Mouse (Mus musculus): ENCODE results near the gene Dap. TPM values are rescaled to one million over a fixed set of nuclear protein-coding genes. Genes with fewer than 3 reads are reported as not detected.

Dap gene
- total RNA-seq, 2 experiments from 2014 or later = 8.8 to 9.9 TPM

GRCm38 (mm10) chr15:31296882-31297776 is 73.0 kb downstream of the Dap start:
- intact Hi-C loops (cut with DNase I) = no loop called here
- no peak for DNase-seq

DNA sequence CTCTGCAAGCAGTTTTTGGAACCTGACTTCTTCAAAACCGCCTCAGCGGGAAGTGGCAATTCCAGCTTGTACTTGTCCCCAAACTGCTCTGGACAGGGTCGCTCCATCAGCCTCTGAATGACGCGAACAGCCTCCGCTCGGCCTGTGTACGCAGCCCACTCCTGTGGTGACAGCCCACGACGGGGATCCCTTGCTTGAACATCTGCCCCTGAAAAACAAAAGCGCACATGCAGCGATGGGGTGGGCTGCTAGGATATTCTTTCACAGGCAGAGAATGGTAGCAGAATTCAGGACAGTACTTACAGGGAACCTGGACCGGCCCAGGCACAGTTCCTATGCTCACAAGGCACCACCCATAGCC is 73.6 kb downstream of the Dap start:
- DNase-seq = no peak
- intact Hi-C loops (cut with DNase I) = no loop called here

- peak in 1 of 2 experiments; percentile 12 for DNase-seq
Observed at GRCm38 (mm10) chr15:31299258-31299917, 75.3 kb downstream of the Dap start.

GRCm38 (mm10) chr15:31302293-31302990 is 78.3 kb downstream of the Dap start:
- intact Hi-C loops (cut with DNase I) = no loop called here
- DNase-seq = no peak

More at GRCm38 (mm10) chr15:31299258-31299917, 75.3 kb downstream of the Dap start:
- intact Hi-C loops (cut with DNase I) = no loop called here

DNA sequence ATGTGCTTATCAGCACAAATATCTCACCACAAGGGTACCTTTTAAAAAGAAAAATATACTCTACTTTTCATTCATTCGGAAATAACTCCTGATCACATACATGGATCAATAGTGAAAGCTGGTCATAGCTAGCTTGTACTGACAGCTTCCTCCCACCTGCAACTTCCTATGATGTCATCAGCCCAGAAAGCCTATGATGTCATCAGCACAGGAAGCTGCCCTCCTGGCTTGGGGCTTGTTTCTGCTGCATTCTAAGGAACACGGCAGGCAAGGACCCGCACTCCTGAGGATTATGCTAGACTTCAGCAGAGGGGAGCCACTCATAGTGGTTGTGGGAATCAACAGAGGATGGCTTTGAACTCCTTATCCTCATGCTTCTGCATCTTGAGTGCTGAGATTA is 80.2 kb downstream of the Dap start:
- intact Hi-C loops (cut with DNase I) = no loop called here
- DNase-seq = no peak

GRCm38 (mm10) chr15:31305181-31305580 is 81.1 kb downstream of the Dap start:
- no peak for DNase-seq
- intact Hi-C loops (cut with DNase I) = no loop called here

GRCm38 (mm10) chr15:31306726-31307125 is 82.6 kb downstream of the Dap start:
- no peak for DNase-seq
- intact Hi-C loops (cut with DNase I) = no loop called here

- intact Hi-C loops (cut with DNase I) = no loop called here
- no peak for DNase-seq
Observed at GRCm38 (mm10) chr15:31309526-31309925, 85.4 kb downstream of the Dap start.

- DNase-seq = no peak
- intact Hi-C loops (cut with DNase I) = no loop called here
Observed at GRCm38 (mm10) chr15:31312001-31312400, 87.9 kb downstream of the Dap start.

DNA sequence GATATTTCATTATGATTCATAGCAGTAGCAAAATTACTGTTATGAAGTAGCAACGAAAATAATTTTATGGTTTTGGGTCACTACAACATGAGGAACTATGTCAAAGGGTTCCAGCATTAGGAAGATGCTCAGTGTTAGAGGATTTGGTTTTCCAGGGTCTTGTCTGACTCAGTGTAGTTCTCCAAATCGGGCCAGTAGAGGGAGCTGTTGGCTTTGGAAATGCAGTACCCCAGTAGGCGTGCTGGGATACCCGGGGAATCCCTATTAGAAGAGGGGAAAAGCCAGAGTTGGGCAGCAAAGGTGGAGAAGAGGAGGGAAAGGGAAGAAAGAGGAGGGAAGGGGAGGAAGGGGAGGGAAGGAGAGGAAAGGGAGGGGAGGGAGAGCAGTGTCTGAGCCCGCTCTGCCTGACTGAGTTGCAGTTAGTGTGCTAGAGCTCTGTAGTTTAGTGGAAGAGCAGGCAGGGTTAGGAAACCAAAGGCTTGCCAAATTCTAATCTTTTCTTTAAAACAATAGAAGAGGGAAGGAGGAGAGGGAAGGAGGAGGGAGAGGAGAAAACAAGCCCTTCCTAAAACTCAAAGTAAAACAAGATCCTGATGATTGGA is 91.6 kb downstream of the Dap start:
- peak; percentile 30 to 71 for DNase-seq
- intact Hi-C loops (cut with DNase I) = loop anchor here (1.0 to 5.0 kb wide), 3 partner anchors 105 to 272 kb away; no protein-coding TSS in a partner anchor

DNA sequence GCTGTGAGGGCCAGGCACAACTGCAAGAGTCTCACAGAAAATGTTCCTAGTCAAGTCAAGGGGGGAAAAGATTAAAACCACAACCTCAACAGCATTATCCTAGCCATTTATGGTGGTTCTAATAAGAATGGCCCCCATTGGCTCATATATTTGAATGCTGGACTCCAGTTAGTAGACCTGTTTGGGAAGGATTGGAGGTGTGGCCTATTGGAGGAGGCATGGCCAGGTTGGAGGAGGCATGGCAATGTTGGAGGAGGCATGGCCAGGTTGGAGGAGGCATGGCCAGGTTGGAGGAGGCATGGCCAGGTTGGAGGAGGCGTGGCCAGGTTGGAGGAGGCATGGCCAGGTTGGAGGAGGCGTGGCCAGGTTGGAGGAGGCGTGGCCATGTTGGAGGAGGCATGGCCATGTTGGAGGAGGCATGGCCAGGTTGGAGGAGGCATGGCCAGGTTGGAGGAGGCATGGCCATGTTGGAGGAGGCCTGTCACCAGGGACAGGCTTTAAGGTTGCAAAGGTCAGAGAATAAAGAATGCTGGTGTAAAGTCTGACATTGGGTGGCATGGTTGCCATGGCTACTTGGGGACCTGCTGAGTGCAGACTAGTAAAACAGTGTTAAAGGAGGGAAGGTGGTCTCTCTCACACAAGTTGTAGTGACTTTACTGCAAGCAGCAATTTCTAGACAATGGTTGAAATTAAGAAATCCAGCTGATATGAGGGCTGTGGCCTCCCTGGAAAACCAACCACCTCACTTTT is 93.1 kb downstream of the Dap start:
- DNase-seq = no peak
- intact Hi-C loops (cut with DNase I) = loop anchor here (1.0 to 5.0 kb wide), 2 partner anchors 35 to 270 kb away; no protein-coding TSS in a partner anchor

DNA sequence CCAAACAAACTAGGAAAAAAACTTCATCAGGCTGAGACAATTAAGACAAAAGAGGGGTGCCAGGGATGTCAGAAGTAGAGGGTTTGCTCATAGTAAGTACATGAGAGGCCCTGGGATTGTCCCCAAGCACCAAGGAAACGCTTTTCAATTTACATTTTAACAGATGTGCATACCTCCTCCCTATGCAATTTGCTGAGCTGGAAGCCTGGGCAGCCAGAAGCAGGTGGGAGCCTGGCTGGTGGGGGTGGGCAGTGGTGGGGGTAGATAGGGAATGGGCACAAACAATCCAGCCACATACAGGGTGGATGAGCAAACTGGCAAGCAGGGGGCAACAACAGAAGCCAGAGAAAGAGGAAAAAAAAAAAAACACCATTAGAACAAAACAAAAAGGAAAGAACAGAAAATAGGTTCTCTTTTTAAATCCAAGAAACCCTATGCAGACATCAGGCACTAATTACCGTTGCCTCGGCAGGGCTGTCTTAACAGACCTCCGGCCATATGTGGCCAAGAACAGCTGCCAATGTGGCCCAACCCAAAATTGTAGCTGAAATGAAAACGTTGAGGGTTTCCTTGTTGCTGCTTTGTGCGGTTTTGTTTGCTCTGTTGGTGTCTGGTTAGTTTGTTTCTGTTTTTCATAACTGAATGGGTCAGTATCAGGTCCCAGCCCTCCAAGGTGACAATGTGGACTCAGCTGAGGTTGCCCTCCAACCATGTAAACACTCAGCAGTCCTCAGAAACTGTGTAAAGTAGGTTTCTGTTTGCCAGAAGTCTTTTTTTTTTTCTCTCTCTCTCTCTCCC is 94.2 kb downstream of the Dap start:
- intact Hi-C loops (cut with DNase I) = loop anchor here (2.0 to 5.0 kb wide), 2 partner anchors 124 to 269 kb away; no protein-coding TSS in a partner anchor
- no peak for DNase-seq

DNA sequence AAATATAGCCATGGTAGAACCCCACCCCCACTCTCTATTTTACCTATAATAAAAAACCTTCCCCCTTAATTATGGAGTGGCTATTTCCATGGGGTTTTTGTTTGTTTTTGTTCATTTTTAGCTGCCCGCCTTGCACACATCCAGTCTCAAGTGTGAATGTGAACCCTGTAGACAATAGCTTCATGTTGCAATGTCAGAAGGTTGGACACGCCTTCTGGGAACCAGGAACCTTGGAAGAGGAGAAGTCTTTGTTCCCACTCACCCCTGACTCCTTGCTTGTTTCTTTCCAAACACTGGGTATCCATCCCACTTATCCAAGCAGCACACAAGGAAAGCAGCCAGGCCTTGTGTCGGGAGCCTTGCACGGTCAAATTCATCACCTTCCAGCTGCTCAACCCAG is 94.9 kb downstream of the Dap start:
- DNase-seq = no peak
- intact Hi-C loops (cut with DNase I) = loop anchor here (2.0 to 5.0 kb wide), 2 partner anchors 124 to 268 kb away; no protein-coding TSS in a partner anchor

- DNase-seq = no peak
- intact Hi-C loops (cut with DNase I) = no loop called here
Observed at GRCm38 (mm10) chr15:31320598-31321377, 96.7 kb downstream of the Dap start.

- no peak for DNase-seq
- intact Hi-C loops (cut with DNase I) = no loop called here
Observed at GRCm38 (mm10) chr15:31323684-31324083, 99.6 kb downstream of the Dap start.
